Mouse (Mus musculus) urinary bladder, postnatal 36 days (tissue): ENCODE data around the gene Ccdc22.

Experiments
- DNase-seq, 2 experiments: peaks; one replicate each; pipeline ENCODE4 v3.0.0; 2022; ENCODE audit warnings: low spot score in 2 of 2, mixed read lengths in 1 of 2

Ccdc22 gene

DNA sequence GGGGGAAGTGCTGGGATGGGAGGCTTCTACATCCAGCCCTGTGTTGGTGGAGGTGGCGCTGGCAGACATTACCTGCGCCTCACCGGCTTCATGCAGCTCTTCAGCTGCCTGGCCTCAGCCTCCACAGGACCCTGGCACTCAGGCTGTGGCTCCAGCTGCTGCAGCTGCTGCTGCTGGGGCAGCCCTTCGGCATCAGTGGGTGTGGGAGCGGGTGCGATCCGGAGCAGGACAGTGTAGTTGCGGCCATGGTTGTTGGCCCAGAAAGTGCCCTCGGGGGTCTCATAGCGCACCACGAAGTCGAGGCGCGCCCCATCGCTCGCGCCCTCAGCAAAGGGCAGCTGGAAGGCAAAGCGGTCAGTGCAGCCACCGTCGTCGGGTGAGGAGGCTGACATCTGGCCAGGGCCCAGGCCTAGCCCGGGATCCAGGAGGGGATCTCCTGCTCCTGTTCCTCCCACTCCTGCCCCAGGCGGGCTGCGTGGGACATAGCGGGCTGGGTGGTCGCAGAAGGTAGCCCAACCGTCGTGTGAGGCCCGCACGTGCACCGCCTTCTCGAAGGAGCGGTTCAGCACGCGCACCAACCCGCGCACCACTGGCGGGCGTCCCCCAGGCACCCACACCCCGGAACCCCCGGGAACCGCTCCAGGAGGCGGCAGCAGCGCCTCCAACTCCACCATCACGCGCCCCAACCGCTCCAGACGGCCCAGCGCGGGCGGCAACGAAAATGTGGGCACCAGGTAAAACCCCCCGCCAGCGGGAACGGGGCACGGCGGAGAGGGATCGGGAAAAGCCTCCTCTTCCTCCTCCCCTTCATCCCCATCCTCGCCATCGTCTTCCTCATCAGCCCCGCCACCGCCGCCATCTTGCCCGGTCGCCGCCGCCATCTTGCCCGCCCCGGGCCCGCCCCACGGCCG lies 31.9 kb downstream of the Ccdc22 start, which contains the start of gene Foxp3:
Gene Foxp3, plus strand, starts transcription at position 469 of the 911 bp plus-strand sequence.
- no peak for DNase-seq

GRCm38 (mm10) chrX:7572466-7572865 lies 32.9 kb downstream of the Ccdc22 start:
- DNase-seq: no peak

- DNase-seq: no peak
Measured at GRCm38 (mm10) chrX:7571565-7572136, 33.7 kb downstream of the Ccdc22 start.

DNA sequence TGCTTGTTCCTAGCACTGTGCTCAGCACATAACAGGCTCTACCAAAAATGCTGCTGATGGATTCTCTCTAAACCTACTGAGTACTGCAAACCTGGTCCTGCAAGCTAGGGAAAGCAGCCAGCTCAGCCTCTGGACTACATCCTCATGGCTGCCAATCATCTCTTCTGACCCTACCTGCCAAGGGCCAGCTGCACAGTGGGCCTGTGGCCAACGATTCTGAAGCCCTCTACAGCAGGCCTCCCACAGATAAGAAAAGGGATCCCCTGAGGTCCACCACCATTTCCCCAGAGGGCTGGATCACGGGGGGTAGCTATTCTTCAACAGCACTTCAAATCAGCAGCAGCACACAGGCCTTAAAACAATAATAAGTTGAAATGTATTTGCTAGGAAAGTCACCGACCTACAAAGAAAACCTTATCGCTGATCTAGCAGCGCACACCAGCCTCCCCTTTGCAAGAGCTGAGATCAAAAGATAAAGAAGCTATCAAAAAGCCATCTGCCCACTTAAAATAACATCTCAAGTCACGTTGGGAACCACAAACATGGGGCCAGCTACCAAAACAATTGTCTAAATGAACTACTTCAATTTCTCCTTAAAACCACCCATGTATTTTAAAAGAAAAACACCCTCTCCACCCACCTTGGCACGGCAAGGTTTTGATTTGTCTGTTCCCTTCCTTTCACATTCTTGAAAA lies 34.7 kb downstream of the Ccdc22 start:
- no peak for DNase-seq

GRCm38 (mm10) chrX:7567491-7567890 lies 37.8 kb downstream of the Ccdc22 start:
- DNase-seq: no peak

- no peak for DNase-seq
Measured at GRCm38 (mm10) chrX:7566352-7566751, 39.0 kb downstream of the Ccdc22 start.

DNA sequence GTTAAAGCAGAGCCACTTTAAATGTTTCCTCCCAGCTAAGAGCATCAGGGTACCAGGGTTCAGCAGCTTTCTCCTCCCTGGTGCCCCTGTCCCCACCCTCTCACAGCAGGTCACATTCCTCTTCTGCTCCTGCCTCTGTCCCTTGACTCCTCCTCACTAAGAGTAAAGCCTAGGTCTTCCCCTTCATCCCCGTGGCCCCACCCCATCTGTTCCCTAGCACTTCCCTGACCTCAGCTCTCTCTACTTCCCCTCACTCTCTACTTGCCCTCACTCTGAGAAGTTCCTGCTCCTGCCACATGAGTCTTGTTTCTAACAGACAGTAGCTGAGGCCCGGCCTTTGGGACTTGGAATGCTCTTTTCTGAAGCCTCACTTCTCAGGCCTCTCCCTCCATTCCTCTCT lies 42.2 kb downstream of the Ccdc22 start:
- DNase-seq: no peak

- DNase-seq: no peak
Measured at GRCm38 (mm10) chrX:7553474-7553873, 51.8 kb downstream of the Ccdc22 start.
